Comparison of ENCODE assay signal across 16 mouse cellular contexts in genomic region chr19:56891438-56891837, GRCm38 (mm10). TPM values are rescaled to one million over a fixed set of nuclear protein-coding genes. Genes with fewer than 3 reads are reported as not detected.
DNase-seq lines count a peak whose midpoint lies in the region; ATAC-seq lines count a peak whose summit lies in the region.
"Had no signal": no experiment of that assay in that cellular context is flagged by ENCODE, and none has a peak within 500 bp of the region (broad histone marks: within the 10 kb centered on the region; RNA-seq: fewer than 3 reads in every experiment).

No protein-coding gene starts in this region.

- H3K36me3 ChIP-seq in kidney, embryonic 14.5 days (ENCODE audit: control insufficient read depth, insufficient read depth, low read length), result no peaks in the 10 kb centered on the region
- no peaks in the 10 kb centered on the region for H3K36me3 ChIP-seq in neural tube, embryonic 12.5 days
- no peaks in the 10 kb centered on the region for H3K36me3 ChIP-seq in neural tube, embryonic 15.5 days
- H3K36me3 ChIP-seq in limb, embryonic 12.5 days, result no peaks in the 10 kb centered on the region
- H3K36me3 ChIP-seq: G1E had no signal

- H3K27ac ChIP-seq in kidney, embryonic 14.5 days (ENCODE audit: low read depth, low read length), result no peak overlapping the region
- H3K27ac ChIP-seq in neural tube, embryonic 12.5 days, result no peak overlapping the region
- no peak overlapping the region for H3K27ac ChIP-seq in neural tube, embryonic 15.5 days (replicated peaks)
- peak overlapping the region; percentile 36; the same call in 1 of the 2 replicates for H3K27ac ChIP-seq in limb, embryonic 12.5 days
- H3K27ac ChIP-seq: forebrain, embryonic 13.5 days had no signal

- ATAC-seq in kidney, embryonic 14.5 days (ENCODE audit: low FRiP score, low TSS enrichment), result peak; percentile 71
- ATAC-seq in neural tube, embryonic 12.5 days (ENCODE audit: low FRiP score, low read depth), result no peak
- no peak for ATAC-seq in neural tube, embryonic 15.5 days (ENCODE audit: low FRiP score)
- no peak for ATAC-seq in limb, embryonic 12.5 days (ENCODE audit: insufficient number of reproducible peaks, insufficient read depth, low FRiP score, low TSS enrichment, low read depth)
- ATAC-seq: forebrain, embryonic 13.5 days; inflammation-experienced regulatory T-cells, adult 6 months had no signal

- no peak for DNase-seq in kidney, adult 18-20 months
- no peak for DNase-seq in cerebellum, adult 11 months
- no peak for DNase-seq in cerebellum, postnatal 36 days
- DNase-seq: cerebellum, adult 11-12 months; heart, postnatal 4 days; left cerebral cortex, postnatal 4 days; lung, postnatal 14 days had no signal

- no peak overlapping the region for H3K4me2 ChIP-seq in kidney, embryonic 14.5 days (replicated peaks; ENCODE audit: low read depth, low read length)
- H3K4me2 ChIP-seq in neural tube, embryonic 12.5 days (replicated peaks), result 0 out of 2 replicates have a peak overlapping the region, but pooled peaks have one; percentile 19
- no peak overlapping the region for H3K4me2 ChIP-seq in neural tube, embryonic 15.5 days
- no peak overlapping the region for H3K4me2 ChIP-seq in limb, embryonic 12.5 days
- H3K4me2 ChIP-seq: forebrain, embryonic 13.5 days; heart, embryonic 11.5 days had no signal

- H3K9ac ChIP-seq in kidney, embryonic 14.5 days (ENCODE audit: low read depth, low read length), result no peak overlapping the region
- no peak overlapping the region for H3K9ac ChIP-seq in neural tube, embryonic 12.5 days
- no peak overlapping the region for H3K9ac ChIP-seq in neural tube, embryonic 15.5 days (replicated peaks)
- H3K9ac ChIP-seq in limb, embryonic 12.5 days (replicated peaks), result no peak overlapping the region
- H3K9ac ChIP-seq: forebrain, embryonic 13.5 days had no signal

- peaks cover 6% of the 10 kb centered on the region; the same call in 1 of the 2 replicates for H3K4me1 ChIP-seq in kidney, embryonic 14.5 days (ENCODE audit: control insufficient read depth, insufficient read depth, low read length)
- peaks cover 6% of the 10 kb centered on the region; the same call in 1 of the 2 replicates for H3K4me1 ChIP-seq in neural tube, embryonic 12.5 days
- H3K4me1 ChIP-seq in neural tube, embryonic 15.5 days, result no peaks in the 10 kb centered on the region
- H3K4me1 ChIP-seq in limb, embryonic 12.5 days (replicated peaks), result peaks cover 23% of the 10 kb centered on the region
- H3K4me1 ChIP-seq: forebrain, embryonic 13.5 days had no signal

- H3K27me3 ChIP-seq in kidney, embryonic 14.5 days (ENCODE audit: control insufficient read depth, insufficient read depth, low read length), result no peaks in the 10 kb centered on the region
- H3K27me3 ChIP-seq in neural tube, embryonic 12.5 days (replicated peaks), result no peaks in the 10 kb centered on the region
- no peaks in the 10 kb centered on the region for H3K27me3 ChIP-seq in neural tube, embryonic 15.5 days (replicated peaks)
- 0 out of 2 replicates have a peak, but pooled peaks cover 2% of the 10 kb centered on the region for H3K27me3 ChIP-seq in limb, embryonic 12.5 days
- H3K27me3 ChIP-seq: forebrain, embryonic 13.5 days had no signal

- WGBS in kidney, embryonic 14.5 days, result 42% methylated on average over 2 of the region's 2 CpGs
- 49% methylated on average over 2 of the region's 2 CpGs for WGBS in neural tube, embryonic 12.5 days
- 39% methylated on average over 2 of the region's 2 CpGs for WGBS in neural tube, embryonic 15.5 days
- WGBS in limb, embryonic 12.5 days, result 45% methylated on average over 2 of the region's 2 CpGs

- H3K9me3 ChIP-seq in kidney, embryonic 14.5 days (ENCODE audit: control insufficient read depth, low read length), result no peaks in the 10 kb centered on the region
- H3K9me3 ChIP-seq in neural tube, embryonic 12.5 days, result no peaks in the 10 kb centered on the region
- H3K9me3 ChIP-seq in neural tube, embryonic 15.5 days (replicated peaks), result no peaks in the 10 kb centered on the region
- no peaks in the 10 kb centered on the region for H3K9me3 ChIP-seq in limb, embryonic 12.5 days
- H3K9me3 ChIP-seq: forebrain, embryonic 13.5 days; G1E had no signal

- H3K4me3 ChIP-seq in kidney, embryonic 14.5 days (ENCODE audit: low read length), result no peak overlapping the region
- H3K4me3 ChIP-seq in neural tube, embryonic 12.5 days, result no peak overlapping the region
- no peak overlapping the region for H3K4me3 ChIP-seq in neural tube, embryonic 15.5 days (replicated peaks)
- H3K4me3 ChIP-seq in limb, embryonic 12.5 days (replicated peaks), result no peak overlapping the region
- H3K4me3 ChIP-seq: forebrain, embryonic 13.5 days; myocyte had no signal

RNA-seq across cellular contexts. Expression of gene Vwa2, which starts 17.4 kb away (rescaled TPM):
- polyA plus RNA-seq in kidney, embryonic 14.5 days (2014; fragmentation: Nextera tagmentation; extraction: Ambion mirVana), result 10.0 and 16.1 TPM in 2 replicates
- 1.5 TPM in 2 replicates for polyA plus RNA-seq in neural tube, embryonic 12.5 days (2016; fragmentation: Nextera tagmentation; extraction: Ambion mirVana)
- polyA plus RNA-seq in neural tube, embryonic 15.5 days (2015; fragmentation: Nextera tagmentation; extraction: Ambion mirVana), result 0.33 and 0.70 TPM in 2 replicates
- polyA plus RNA-seq in limb, embryonic 12.5 days (2016; fragmentation: Nextera tagmentation; extraction: Ambion mirVana), result 7.5 and 7.8 TPM in 2 replicates
- polyA plus RNA-seq: G1E; inflammation-experienced regulatory T-cells, adult 6 months had no signal
